Mouse (Mus musculus): ENCODE data around the gene Zic2.

DNA sequence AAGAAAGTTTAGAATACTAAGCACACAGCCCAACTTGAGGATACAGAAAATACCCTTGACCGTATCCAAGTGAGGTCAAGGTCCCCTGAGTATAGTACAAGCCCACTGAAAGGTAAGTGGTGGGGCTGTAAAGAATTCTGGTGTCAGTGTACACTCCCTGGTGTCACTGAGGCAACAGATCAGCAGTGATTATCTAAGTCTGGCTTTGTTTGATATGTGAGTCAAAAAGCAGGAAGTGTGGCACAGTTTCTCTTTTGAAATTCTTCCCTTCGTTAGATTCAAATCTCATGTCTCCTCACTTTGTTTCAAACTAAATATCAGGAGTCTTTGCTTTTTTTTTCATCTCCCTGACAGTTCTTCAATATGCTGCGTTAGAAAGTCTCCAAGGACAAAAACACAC lies 42.7 kb upstream of the Zic2 start:
- TF ChIP-seq CTCF (IDR thresholded peaks at IDR 0.05; ENCODE audit: insufficient read depth, low read length) (no peak), POLR2A (IDR thresholded peaks at IDR 0.05; ENCODE audit: borderline replicate concordance, extremely low read depth, low read depth, low read length) (no peak)
